Mouse (Mus musculus) c-Kit-negative CD71-positive TER-119-positive erythroid progenitor cells, embryonic 14.5 days (primary cell): ENCODE results near the gene Kifc3.
A peak's percentile ranks its signal among the peaks of the same experiment; 100 is the strongest.

Source experiments
- DNase-seq: peaks from one replicate; pipeline ENCODE4 v3.0.0-alpha.2; 2013; ENCODE audit warnings: low read depth, low spot score

Kifc3 gene

DNA sequence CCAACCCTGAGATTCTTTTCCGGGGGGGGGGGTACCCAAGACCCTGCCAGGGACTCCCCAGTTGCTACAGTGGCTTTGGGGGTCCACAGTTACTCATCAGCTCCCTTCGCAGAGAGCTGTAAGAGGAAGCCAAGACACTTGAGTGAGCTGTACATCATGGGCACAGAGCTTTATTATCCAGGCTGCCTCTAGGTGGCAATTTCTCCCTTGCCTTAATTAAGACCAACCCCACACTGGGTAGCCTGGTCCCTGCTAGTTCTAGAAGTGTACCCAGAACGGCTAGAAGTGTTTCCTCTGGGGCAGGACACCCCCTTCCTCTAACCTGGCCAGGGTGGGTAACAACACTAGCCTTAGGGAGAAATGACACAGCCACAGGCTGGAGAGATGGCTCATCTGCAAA lies 67.4 kb downstream of the Kifc3 start:
- no peak for DNase-seq

DNA sequence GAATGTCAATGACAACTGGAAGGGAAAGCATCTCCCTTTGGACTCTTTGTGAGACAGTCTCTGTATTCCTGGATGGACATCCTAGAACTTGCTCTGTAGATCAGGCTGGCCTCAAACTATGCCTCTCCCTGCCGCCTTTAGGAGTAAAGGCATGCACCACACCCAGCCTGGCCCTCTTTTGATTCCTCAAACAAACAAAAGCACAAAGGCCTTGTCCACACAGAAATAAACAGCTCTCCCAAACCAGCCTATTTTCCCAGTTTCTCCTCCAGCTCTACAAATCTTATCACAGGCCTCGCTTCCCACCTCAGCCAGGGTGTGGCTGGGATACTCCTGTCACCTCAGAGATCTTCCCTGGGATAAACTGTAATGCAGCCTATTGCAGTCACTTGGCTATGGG lies 68.4 kb downstream of the Kifc3 start:
- no peak for DNase-seq

DNA sequence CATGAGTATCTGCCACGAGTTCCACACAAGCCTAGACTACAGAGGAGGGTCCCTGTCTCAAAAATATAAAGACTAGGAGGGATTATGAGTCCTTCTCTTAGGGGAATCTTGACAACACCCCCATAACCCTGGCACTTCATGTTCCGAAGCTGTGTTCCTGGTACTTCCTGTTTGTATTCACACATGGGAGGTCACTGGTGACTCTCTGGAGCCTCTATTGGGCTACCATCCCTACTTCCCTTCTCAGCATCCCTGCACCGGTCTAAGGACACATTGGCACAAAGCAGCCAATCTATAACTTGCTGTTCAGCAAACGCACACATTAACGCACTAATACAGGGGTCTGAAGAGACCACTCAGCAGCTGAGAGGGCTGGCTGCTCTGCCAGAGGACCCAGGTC lies 70.6 kb downstream of the Kifc3 start:
- no peak for DNase-seq

DNA sequence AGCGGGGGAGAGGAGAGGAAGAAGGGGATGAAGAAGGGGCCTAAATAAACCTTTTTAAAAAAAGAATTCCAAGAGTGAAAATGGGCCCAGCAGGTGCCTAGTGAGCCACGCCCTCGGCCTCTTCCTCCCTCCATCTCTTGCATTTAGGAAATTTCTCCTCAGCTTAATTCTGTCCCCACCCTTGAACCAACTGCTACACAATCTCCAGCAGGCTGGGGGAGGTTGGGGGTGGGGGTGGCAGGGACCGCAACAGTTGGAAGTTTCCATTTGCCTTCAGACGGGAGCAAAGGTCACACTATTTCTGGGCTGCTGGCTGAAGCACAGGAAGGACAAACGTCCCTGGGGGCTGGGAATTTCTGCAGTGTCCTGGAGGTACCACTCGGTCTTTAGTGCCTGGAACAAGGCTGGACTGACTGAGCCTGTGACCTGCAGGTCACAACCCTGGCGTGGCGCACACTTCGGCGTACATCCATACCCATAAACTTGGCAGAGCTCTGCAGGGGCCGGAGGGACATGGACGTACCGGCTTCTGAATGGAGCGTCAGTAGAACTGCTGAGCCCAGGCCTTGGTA lies 71.6 kb downstream of the Kifc3 start:
- DNase-seq, result no peak

DNA sequence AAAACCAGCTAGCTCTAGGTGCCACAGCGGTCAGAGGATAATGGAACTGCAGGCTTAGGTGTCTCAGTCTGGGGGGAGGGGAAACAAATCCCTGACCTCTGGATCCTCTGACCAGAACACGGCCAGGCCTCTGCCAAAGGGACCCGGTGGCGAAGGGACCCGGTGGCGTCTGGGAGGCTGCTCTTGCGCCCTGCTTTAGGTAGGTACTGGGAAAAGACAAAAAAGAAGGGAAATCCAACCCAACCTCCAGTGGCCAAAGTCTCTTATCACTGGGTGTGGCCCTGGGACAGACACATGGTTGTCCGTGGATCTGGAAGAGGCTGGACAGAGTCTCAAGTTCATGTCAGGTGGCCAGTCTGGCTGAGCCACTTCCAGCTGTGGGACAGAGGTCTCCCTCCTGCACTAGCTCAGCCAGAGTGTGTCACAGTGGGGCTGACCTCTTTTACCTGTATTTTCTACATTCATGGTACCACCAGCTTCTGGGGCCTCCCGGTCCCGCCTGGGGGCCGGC lies 73.8 kb downstream of the Kifc3 start:
- no peak for DNase-seq

DNA sequence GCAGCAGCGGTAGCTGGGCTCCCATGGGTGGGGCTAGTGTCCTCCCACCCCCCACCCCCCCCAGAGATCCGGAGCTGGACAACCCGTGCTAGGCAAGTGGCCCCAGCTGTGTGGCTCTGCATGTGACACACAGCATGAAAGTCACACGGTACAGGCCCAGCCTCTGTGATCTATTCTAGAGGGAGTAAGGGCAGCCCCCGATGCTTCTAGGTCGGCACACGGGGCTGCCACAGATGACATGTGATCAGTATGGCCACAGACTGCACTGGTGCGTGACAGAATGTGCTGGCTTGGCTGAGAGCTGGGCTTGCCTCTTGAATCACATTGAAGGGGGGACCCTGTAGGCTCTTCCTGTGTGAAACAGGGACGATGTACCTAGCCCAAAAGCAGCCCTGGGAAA lies 75.0 kb downstream of the Kifc3 start:
- DNase-seq, result no peak

DNA sequence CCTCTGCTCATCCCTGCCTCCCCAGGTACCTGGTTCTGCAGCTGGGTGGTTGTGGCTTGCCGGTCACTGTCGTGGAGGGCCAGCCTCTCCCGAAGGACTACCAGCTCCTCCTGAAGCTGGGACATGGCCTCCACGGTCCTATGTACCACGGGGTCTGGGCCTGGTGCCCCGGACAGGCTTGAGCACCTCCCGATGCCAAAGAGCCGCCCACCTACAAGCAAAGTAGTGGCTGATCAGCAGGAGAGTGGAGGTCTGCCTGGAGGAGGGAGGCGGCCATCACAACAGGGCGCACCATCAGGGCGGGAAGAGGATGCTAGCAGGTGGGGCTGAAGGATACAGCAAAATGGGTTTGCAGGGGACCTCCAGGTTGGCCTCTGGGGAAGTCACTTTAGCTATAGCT lies 76.1 kb downstream of the Kifc3 start:
- DNase-seq, result no peak

DNA sequence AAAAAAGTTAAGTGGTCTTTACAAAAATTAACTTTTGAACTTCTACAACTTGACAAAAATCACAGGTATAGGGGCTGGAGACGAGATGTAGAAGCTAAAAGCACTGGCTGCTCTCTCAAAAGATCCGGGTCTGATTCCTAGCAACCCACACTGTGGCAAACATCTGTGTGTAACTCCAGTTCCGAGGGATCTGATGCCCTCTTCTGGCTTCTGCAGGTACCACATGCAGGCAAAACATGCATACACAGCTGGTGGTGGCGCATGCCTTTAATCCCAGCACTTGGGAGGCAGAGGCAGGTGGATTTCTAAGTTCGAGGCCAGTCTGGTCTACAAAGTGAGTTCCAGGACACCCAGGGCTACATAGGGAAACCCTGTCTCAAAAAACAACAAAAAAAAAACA lies 79.2 kb downstream of the Kifc3 start:
- no peak for DNase-seq

DNA sequence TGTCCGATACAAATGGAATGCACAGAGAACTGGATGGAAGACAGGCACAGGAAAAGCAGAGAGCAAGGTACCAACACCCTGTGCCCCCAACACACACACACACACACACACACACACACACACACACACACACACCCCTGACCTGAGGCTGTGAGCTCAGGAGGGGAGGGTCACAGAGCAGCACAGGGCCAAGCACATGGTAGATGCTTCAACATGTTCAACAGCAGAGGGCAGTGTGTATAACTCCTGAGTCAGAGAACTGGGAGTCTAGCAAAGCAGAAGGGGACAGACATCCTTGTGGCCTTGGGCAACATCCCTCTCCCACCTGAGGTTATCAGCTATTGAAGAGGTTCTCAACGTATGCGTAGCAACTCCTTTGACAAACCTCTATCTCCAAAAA lies 88.9 kb downstream of the Kifc3 start:
- no peak for DNase-seq

DNA sequence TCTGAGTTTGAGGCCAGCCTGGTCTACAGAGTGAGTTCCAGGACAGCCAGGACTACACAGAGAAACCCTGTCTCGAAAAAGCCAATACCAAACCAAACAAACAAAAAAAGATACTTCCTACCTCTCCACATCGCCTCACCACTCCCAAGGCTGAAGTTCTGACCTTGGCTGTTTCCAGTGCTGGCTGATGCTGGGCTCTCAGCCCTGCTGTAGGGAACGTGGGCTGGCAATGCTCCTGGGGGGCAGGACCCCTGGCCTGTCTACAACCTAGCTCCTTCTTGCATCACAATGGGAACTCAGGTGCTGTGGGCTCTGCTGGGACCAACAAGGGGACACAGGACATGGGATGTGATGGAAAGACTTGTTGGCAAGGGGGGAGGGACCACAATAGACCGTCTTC lies 89.5 kb downstream of the Kifc3 start:
- DNase-seq, result no peak

DNA sequence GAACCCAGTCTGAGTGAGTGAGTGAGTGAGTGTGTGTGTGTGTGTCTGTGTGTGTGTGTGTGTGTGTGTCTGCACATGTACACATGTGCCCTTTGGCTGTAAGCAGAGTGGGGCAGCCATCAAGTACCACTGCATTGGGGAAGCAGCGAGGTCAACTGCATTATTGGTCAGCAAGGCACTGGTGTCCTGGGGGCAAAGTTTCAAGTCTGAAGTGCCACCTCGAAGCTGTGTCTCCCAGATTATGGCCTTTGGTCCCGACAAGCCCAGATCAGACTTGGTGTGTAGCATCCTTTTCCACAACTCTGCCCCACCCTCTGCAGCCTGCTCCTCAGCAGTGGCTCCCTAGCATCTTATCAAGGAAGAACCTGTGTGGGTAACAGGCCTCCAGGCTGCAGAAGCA lies 90.0 kb downstream of the Kifc3 start:
- DNase-seq, result no peak

DNA sequence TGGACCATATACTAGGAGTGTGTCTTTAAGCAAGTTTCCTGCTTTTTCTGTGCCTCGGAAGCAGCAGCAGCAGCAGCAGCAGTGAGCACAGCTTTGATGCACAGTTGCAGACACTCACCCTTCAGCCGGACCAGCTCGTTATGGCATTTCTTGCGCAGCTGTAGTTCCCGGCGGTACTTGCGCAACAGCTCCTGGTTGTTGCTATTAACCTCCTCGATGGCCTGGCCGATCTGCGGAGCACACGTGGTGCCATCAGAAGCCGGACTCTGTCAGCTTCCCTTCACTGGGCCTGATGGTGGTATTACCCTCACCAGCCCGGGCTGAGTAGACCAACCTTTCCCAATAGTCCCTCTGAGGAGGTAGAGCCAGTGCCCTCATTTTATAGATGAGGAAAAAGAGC lies 95.3 kb downstream of the Kifc3 start:
- no peak for DNase-seq

DNA sequence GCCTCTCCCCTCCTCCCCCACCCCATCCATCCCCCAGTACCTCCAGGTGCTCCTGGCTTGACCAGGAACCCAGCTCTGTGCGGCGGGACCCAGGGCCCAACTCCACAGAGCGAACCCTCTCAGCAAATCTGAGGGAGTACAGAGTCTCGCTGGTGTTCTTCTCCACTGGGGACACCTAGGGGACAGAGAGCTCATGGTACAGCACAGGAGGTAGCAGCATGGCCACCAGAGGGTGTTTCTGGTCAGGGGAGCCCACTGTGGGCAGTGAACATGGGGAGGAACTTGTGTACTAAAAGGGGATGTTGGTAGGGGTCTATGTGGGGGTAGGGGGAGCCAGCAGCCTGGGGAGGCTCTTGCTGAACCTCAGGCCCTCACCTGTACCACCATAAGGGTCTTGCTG lies 100.6 kb downstream of the Kifc3 start:
- DNase-seq, result no peak

DNA sequence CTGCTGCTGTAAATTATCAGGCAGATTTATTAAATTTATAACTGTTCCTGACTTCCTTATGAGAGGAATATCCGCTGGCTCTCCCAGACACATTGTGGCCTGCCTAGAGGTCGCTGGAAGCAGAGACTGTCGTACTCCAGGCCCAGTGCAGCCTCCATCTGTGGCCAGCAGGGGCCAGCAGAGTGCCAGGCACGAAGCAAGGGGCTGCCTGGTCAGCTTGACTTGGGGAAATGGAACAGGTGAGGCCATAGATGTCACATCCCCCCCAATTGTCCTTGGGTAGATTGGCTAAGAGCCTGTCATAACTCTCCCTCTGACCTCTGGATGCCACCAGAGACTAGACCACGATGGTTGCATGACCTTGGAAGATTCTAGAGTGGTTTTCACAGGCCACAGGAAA lies 103.6 kb downstream of the Kifc3 start:
- no peak for DNase-seq

DNA sequence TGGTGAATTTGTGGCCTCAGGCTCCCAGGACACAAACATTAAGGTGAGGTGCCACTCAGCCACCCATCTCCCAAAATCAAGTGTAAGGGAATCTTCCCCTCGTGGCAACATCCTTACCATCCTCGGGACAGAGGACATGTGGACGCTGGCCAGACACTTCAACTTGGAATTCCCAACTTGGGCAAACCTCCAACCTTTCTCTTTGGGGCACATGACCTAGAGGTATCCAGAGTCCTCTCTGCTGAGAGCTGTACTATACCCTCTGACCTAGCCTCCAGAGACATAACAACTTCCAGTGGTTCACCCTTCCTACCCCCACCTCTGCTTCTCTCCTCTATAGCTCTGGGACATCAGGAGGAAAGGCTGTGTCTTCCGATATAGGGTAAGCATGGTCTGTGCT lies 109.0 kb downstream of the Kifc3 start:
- no peak for DNase-seq

DNA sequence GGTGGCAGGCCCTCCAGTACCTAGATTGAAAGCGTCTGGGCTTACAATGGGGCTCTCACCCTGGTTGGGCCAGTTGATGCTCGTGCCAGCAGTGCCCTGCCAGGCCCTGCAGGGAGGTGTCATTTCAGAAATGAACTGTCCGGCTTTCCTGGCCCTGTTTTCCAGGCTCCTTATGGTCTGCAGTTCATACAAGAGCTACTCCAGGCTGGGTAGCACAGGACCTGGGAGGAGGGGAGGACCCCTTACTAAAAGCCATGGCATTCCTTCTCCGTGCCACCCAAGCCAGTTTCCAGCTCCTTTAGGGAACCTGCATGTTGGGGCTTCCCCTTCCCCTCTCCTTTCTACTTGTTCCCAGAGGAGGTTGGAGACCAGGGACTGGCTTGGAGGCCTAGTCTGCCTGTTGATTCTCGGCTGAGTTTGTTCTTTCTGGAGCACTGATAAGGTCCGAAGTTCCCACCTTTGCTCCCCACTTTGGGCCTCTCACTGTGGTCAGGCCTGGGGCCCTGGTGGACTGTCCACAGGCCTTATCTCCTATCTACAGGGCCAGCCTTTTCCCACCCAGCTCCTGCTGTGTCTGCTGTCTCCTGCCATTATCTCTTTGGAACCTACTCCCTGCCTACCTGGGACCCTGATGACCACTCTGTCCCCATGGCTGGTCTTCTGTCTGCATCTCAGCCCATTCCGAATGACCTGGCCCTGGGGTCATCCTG lies 117.0 kb downstream of the Kifc3 start:
- DNase-seq, result no peak

DNA sequence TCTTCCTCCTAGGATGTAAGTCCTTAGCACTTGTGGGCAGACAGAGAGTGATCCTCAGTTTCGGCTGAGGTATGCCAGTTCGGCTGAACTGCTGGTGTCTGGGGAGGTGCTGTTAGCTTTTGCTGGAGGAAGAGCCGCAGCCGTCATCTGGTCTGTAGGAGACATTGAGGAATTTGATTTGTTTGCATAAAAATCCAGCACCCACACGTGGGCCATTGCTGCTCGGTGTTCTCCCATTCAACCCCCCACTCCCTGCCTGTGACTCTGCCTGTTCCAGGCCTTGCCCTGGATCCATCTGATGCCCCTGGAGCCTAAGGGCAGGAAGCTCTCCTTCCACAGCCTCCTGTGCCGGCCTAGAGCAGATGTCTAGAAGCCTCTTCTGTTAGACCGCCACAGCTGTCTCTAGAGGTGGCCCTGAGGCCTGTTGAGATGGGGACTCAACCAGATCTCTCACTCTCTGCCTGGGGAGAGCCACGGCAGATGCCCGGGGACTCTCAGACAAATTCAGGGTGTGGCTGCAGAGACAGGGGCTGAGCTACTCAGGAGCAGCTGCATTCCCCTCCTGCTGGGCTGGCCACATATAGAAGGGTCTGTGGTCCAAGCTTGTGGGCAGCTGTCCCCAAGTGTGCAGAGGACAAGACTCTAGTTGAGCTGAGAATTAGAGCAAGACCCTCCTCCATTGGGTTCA lies 117.7 kb downstream of the Kifc3 start:
- DNase-seq, result no peak

DNA sequence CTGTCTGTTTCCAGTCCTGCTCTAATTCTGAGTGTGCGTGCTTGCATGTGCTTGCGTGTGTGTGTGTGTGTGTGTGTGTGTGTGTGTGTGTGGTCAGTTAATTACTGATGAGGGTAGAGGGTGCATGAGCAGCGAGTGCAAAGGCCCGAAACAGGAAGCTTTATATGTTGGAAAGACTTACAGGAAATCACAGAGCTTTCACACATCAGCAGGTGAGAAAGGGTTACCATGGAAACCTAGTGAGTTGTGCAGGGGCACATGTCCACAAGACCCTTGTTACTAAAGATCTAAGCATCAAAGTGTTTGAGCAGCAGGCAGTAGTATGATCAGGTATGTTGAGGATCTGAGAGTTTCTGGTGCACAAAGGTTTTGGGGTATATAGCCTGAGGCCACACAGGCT lies 118.4 kb downstream of the Kifc3 start:
- no peak for DNase-seq

DNA sequence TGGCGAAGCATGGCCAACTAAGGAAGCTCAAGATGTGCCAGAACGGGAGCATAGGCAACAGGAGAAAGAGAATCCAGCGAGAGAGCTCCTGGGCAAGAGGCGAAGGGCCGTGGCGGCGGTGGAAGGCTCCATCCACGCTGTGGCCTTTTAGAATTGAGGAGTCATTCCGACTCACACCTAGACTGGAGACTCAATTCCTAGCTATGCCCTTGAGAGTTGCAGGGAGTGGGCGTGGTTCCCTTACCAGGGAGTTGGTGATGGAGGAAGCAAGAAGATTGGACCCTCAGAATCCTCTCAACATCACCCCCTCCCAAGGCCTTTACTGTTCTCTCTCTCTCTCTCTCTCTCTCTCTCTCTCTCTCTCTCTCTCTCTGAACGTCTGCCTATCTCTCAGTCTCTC lies 121.0 kb downstream of the Kifc3 start:
- DNase-seq, result peak; percentile 53

DNA sequence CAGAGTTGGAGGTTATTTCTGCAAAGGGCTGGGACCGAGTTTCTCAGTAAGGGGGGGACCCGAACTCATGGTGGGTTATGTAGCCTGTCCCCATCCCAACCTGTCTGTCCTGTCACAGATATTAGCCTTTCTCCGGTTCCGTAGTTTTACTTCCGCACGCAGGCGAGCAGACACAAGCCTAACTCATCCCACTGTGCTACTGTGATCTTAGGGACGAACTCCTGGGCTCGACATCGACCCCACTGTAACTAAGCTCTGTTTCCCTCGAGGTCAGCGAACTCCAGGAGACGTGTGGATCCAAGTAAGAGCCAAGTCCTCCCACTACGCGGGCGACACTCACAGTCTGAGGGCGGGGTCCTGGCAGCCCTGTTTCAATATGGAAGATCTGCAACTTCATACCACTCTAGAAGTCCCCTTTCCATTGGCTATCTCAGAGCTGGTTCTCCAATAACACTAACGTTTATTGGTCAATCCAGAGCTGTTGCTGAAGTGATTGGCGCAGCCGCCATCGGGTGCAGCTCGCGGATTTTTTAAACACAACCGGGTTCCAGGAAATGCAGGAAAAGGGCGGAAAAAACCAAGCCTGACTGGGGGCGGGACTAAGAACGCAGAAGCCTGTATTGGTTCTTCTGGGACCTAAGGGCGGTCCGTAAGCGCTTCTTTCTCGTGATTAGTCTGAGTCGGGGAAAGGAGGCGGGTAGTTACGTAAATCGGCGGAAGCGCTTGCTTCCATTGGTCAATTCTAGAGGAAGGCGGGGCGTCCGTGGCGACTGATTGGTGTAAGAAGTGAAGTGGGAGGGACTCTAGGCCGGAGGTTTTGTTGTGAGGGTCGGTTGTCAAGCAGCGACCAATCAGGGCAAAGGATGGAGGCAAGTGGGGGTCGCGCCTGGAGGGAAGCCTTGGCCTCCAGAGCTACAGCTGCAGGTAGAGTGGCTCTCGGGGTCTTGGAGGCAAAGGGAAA lies 122.0 kb downstream of the Kifc3 start, which contains the start of gene Katnb1:
Katnb1 (plus strand) TSS at position 806 of the 961 bp plus-strand sequence.
- peak; percentile 99 for DNase-seq

DNA sequence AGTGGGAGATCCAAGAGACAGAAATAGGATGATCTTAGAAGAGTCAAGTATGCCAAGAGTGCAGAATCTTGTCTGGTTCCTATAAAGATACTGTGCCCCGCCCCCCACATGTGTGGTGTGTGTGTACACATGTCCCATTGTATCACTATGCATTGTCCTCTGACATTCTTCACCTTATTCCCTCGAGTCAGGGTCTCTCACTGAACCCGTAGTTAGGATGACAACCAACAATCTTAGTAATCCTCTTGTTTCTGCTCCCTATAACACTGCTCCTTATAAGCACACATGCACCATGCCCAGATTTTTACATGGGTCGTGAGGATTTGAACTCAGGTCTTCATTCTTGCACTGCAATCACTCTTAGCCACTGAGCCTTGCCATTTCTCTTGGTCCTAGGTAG lies 123.3 kb downstream of the Kifc3 start:
- no peak for DNase-seq

DNA sequence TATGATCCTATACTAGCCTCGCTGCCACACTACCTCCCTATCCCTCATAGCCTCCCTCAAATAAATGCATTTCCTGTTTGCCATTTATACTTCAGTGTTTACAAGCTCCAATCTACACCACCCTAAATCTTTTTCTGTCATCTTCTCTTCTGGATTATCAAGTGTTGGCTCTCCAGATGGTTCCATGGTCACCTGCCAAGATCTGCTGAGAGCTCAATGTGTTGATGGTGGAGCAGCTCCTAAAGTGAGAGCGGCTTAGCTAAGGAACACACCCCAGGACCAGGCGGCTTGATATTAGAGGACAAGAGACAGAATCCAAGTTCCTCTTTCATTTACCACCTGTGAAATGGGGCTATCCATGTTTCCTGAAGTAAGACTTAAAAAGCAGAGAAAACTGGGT lies 124.6 kb downstream of the Kifc3 start:
- no peak for DNase-seq
